Mouse (Mus musculus): ENCODE measurements around the gene Cln6.
A peak's percentile ranks its signal among the peaks of the same experiment; 100 is the strongest.
"Not testable (repeated sequence)": the region's sequence is repeated elsewhere in the genome, so short reads cannot be mapped to it uniquely, and the experiment has no call there.

Gene Cln6

DNA sequence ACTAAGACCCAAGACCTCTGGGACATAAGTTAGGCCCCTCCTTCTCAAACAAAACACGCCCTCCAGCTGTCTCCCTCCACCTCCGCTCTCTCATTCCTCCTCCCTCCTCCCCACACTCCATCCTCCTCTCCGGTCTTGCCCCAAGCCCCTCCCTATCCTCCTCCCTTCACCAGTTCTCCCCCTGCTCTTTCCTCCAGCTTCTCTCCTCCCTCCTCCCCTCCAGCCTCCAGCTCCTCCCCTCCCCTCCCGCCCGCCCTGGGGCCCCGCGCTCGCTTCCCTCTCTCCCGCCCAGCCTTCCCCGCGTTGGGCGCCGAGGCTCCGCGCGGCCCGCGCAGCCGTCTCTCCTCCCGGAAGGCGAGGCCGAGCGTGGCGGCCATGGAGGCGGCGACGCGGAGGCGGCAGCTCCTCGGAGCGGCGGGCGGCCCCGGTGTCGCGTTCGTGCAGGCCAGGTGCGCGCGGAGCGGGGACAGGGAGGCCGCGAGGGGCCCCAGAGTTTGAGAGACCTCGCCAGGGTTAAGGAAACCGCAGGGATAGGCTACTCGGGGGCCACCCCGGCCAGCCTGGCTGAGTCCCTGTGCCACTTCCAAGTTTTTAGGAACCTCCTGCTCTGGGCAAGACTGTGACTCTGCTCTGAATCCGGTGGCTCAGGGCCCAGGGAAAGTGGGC, at the start of gene Cln6:
TSS of gene Cln6 (plus strand) at position 280 of the 666 bp plus-strand sequence.
- peak; percentile 89 for DNase-seq (ENCODE audit: low read depth, low spot score)

DNA sequence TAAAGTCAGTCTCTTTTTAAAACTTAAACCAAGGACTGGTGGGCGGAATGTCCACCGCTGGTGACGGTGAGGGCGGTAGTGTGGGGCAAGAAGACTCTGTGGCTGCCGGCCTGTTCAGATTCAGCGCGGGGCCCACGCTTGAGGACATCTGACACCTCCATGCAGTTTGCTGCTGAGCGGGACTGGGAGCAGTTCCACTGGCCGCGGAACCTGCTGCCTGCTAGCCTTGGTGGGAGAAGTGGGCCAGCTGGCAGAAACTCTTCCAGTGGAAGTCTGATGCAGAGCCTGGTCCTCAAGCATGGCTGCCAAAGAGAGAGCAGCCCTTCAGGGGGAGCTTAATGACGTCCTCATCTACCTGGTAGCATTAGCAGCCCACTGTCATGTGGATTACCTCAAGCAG, 48.7 kb upstream of the Cln6 start:
- DNase-seq (ENCODE audit: low read depth, low spot score) = no peak

DNA sequence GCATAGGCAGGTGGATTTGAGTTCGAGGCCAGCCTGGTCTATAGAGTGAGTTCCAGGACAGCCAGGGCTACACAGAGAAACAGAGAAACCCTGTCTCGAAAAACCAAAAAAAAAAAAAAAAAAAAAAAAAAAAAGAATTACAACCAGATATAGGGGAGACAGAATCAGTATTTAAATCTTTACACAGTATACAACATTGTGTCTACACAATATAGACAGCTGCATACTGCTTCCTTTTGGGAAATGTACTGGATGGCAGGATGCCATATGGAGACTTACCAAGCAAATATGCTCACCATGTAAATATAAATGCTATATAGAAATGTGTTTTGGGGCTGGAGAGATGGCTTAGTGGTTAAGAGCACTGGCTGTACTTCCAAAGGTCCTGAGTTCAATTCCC, 39.4 kb upstream of the Cln6 start:
- DNase-seq (ENCODE audit: low read depth, low spot score) = not testable (repeated sequence)

DNA sequence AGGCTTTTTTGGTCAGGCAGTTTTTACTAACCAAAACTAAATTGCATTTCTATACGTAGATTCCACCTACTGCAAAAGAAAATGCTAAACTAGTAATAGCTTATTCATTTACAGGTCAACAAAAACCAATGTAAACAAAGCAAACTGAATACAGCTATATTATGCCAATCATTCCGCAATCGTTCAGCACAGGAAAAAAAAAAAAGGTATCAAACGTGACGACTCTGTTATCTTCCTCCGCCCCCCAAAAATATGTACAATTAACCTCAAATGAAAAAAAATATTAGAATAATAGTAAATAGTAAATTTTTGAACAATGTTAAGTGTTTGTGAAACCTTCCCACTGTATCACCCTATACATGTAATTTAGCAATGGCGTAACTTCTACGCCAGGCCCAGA, 28.5 kb upstream of the Cln6 start:
- DNase-seq (ENCODE audit: low read depth, low spot score) = no peak

DNA sequence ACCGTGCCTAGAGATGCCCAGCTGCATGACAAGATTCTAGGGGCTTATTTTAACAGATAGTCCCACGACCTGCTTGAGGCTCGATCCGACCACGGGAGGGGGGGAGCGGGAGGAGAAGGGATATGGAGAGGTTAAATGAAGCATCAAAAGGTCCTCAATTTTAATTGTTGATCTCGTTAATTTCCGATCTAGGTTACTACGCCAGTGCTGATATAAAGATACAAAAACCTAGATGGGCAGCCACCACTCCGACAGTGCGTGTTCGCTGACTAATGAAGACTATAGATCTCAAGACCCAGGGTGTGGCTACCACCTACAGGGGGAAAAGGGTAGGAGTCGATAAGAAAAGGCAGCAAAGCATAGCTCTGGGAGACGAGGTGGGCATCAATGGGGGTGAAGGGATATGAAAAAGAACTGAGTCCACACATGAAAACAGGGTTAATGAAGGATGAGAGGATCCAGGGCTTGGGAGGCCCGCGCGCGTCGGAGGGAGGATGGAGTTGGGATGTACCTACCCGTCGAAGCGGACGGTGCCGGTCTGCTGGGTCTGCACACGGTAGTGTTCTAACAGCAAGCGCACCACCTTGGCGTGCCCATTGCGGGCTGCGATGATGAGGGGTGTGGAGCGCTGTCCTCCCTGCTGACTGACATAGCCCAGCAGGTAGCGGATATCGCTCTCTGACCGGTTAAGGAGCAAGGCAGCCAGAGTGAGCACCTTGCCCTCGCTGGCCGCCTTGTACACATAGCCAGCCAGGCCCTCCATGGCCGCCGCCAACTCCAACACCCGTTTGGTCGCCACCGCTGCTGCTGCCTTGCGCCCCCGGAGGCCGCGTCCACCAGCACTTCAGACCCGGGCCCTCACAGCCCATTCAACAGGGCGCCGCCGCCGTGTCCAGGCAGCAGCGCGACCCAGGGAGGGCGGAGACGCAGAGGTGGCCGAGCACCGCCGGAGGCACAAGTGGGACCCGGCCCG, 27.8 kb upstream of the Cln6 start:
- DNase-seq (ENCODE audit: low read depth, low spot score) = peak; percentile 62

GRCm38 (mm10) chr9:62811516-62812121, 27.0 kb upstream of the Cln6 start, which contains the start of gene Fem1b:
Gene Fem1b, minus strand, starts transcription at chr9:62811934.
- peak; percentile 90 for DNase-seq (ENCODE audit: low read depth, low spot score)

DNA sequence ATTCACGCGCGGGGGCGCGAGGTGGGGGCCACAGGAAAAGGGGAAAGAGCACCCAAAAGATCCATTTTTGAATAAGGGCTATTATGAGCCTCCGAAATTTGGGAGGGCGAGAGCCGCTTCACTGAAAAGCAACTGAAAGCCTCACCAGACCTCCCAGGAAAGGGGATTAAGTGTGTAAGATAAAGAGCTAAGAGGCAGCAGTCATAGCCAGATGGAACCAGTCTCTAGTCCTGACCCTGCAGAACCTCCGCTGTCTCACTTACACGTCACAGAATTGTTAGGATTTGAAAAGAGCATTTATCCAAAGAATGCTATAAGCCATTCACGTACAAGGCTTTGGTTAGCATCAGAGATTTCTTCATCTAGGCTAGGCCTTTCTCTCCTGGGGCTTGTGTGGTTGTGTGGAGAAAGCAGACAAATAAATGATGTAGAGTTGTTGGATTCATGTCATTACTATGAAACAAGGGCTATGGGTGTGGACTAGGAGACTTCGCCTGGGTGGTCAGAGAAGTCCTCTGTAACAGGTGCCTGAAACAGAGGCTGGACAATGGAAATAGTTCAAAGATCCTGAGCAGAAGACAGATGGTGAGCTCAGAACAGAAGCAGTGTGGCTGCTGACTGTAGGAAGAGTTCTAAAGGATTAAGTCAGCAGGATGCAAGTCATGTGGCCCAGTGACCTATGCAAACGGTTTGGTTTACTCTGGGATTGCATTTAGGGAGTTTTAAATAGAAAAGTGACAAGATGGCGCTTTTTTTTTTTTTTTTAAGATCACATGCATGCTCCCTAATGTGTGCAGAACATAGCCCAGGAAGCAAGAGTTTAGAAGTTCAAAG, 26.2 kb upstream of the Cln6 start:
- peak; percentile 34 for DNase-seq (ENCODE audit: low read depth, low spot score)

DNA sequence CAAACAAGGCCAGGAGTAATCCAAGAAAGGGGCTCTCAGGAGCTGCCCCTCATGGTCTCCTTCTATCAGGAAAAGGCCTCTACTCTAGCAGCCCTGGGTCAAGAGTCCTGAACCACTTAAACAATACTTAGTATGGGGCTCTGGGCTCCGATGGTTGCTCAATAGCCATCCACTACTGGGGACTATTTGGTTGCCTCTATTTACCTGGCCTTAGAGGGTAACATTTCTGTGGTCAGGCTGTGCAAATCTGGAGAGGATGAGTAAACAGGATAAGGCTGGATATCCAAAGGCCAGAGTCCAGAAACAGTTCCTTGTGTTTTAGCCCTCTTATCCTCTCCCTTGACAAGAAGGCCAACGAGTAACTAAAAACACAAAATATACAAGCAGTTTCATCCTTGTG, 23.8 kb upstream of the Cln6 start:
- DNase-seq (ENCODE audit: low read depth, low spot score) = no peak

GRCm38 (mm10) chr9:62816323-62817098, 22.1 kb upstream of the Cln6 start:
- DNase-seq (ENCODE audit: low read depth, low spot score) = peak; percentile 40

GRCm38 (mm10) chr9:62817099-62817571, 21.4 kb upstream of the Cln6 start:
- DNase-seq (ENCODE audit: low read depth, low spot score) = peak; percentile 48

DNA sequence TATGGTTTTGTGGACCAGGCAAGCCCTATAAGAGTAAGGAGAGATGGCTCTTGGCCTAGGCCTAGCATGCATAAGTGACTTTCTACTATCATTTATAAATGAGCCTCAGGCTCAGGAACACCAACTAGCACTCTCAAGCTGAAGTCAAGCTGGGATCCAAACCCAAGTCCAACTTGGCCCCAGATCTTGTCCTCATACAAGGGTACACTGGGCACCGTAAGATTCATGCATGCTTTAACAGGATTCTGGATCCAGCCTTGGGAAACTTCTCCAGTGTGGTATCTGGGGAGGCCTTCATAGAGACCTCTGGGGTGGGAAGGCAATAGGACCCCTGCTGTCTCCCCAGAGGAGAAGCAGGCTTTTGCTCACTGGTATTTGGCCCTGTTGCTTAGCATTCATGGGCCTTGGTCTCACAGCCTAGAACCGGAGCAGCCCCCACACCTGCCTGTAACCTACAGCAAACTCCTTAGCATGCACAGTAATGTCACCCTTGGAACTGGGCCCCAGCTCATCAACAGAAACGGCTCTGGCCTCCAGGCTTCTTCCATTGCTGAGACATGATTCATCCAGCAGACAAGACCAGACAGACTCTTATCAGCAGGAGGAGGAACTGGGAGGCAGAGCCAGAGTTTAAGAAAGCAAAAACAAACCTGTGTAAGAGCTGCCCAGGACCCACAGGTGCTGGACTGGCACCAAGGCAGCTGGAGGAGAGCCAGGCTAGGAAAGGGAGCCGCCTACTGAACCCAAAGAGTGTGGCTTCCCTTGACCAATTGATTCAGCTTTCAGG, 20.6 kb upstream of the Cln6 start:
- no peak for DNase-seq (ENCODE audit: low read depth, low spot score)

GRCm38 (mm10) chr9:62819494-62819893, 19.1 kb upstream of the Cln6 start:
- DNase-seq (ENCODE audit: low read depth, low spot score) = no peak

GRCm38 (mm10) chr9:62819910-62820309, 18.7 kb upstream of the Cln6 start:
- not testable (repeated sequence) for DNase-seq (ENCODE audit: low read depth, low spot score)

GRCm38 (mm10) chr9:62820829-62821228, 17.8 kb upstream of the Cln6 start:
- no peak for DNase-seq (ENCODE audit: low read depth, low spot score)

DNA sequence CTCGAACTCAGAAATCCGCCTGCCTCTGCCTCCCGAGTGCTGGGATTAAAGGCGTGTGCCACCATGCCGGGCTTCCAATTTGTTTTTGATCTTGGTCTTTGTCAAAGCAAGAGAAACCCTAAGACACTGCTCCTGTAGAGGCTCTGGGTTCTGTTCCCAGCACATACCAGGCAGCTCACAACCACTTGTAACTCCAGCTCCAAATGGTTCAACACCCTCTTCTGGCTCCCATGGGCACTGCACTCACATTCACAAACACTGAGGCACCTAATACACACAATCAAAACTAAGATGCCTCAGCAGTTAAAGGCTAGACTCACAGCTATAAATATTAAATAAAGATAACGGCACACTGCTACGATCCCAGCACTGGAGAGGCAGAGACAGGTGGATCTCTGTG, 16.8 kb upstream of the Cln6 start:
- no peak for DNase-seq (ENCODE audit: low read depth, low spot score)

DNA sequence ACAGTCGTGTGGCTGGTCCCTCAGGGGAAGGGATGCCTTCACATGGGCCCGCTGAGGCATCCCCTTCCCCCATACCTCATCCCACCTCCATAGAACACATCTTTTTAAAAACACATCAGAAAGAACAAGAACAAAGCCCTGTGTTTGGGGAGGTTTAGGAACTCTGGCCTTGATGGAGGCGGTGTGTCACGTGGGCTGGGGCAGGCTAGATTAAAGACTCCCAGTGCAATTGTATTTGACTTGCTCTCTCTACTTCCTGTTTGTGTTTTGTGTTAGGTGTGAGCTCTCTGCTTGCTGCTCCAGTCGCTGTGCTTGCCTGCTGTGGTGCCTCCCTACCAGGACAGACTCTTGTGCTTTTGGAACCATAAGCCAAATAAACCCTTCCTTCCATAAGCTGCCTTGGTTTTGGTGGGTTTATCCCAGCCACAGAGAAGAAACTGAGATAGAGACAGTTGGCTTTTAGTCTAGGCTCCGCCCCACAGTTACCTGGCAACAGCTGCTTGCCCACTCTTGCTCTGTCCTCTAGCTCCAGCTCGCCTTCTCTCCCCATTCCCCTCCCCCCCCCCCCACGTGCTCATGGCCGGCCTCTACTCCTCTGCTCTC, 12.7 kb upstream of the Cln6 start:
- no peak for DNase-seq (ENCODE audit: low read depth, low spot score)

DNA sequence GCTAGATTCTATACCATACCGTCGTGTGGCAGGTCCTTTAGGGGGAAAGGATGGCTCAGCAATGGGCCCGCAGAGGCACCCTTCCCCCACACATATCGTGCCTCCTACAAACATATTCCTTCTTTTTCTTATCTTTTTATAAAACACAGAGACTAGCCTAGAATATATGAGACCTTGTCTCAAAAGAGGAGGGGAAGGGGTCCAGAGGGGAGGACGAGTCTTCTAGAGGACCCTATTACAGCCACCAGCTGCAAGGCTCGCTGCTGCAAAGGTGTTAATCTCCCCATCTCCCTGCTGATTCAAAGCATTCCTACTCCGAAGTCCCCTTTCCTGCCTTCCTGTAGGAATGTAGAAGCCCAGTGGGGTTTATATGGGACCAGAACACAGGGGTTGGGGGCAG, 12.1 kb upstream of the Cln6 start:
- no peak for DNase-seq (ENCODE audit: low read depth, low spot score)

DNA sequence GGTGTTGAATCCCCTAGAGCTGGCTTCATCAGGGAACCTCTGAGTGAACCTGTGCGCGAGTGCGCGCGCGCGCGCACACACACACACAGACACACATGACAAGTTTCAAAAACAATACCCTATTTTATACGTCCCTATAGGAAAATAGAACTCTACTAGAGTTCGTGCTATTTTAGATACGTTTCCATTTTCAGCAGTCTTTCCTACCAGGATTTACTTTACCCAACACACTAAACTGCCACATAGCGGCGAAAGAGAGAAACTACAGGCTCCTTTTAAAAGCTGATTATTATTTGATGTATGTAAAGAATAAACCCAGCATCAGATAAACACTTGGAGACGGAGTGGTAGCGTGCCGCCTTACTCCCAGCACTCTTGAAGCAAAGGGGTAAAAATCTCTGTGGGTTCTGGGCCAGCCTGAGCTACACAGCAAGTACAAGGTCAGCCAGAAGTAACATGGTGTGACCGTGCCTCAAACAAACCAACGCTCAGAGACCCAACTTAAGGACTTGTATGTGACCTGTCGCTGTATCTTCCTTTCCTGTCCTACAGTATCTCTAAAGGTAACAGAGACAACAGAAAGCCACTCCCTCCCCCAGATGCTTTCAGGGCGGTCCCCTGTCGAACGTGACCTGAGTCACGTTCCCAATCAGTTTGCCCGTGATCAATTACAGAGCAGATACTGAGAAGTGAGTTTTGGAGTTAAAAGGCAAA, 10.5 kb upstream of the Cln6 start:
- no peak for DNase-seq (ENCODE audit: low read depth, low spot score)

DNA sequence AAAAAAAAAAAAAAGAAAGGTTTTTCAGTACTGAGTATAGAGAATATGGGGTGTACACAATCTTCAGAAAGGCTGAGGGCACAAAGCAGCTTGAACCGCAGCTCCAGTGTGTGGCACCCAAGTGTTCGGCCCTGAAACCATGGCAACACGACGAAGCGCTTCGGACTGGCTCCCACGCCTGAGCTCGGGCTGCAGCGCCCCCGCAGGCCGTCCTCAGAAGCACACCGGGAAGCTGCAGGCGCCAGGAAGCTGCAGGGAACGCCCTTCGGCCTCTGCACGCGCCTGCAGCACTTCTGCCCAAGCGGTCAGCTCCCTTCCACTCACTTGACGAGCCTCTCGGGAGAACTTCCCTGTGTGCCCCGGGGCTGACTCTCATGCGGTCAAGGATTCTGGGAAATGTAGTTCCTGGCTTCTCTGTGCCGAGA, 9.9 kb upstream of the Cln6 start:
- peak; percentile 97 for DNase-seq (ENCODE audit: low read depth, low spot score)

Measured in A20 (cell line).